Mouse (Mus musculus) kidney, postnatal 0 days (tissue): ENCODE measurements at regions not wholly inside any gene's neighbourhood (a gene's known extent, or its start where the extent isn't known, plus 50 kb on each side); places are given as distances from the start of the nearest gene placed in this dataset.

ENCODE experiments used
- ATAC-seq: fragments of 200-750 bp; cut with Nextera tagmentation; replicated peaks from 2 replicates; pipeline ENCODE4 v1.8.0; 2017; ENCODE audit warnings: low read depth, moderate number of reproducible peaks, moderate TSS enrichment, moderate library complexity; ENCODE audit not compliant: low FRiP score
- DNase-seq: peaks from one replicate; pipeline ENCODE4 v3.0.0-alpha.2; 2016; ENCODE audit warnings: low spot score
- H3K27ac ChIP-seq: fragments of 300-500 bp; sonication (generic); 2 replicates; pipeline ENCODE4 v1.5.1; 2014; ENCODE audit warnings: mild to moderate bottlenecking
- H3K27me3 ChIP-seq: fragments of 300-500 bp; sonication (generic); 2 replicates; pipeline ENCODE4 v1.6.1; 2014; ENCODE audit warnings: low read length, mixed read lengths; ENCODE audit not compliant: insufficient read depth
- H3K36me3 ChIP-seq: fragments of 300-500 bp; sonication (generic); 2 replicates; pipeline ENCODE4 v1.6.1; 2014; ENCODE audit warnings: low read length, mixed read lengths; ENCODE audit not compliant: insufficient read depth
- H3K4me1 ChIP-seq: fragments of 300-500 bp; sonication (generic); replicated peaks from 2 replicates; pipeline ENCODE4 v1.6.1; 2014; ENCODE audit warnings: antibody characterized with exemption, low read length, mixed read lengths; ENCODE audit not compliant: insufficient read depth
- H3K4me2 ChIP-seq: fragments of 300-500 bp; sonication (generic); 2 replicates; pipeline ENCODE4 v1.6.1; 2014; ENCODE audit warnings: mild to moderate bottlenecking, low read length, moderate library complexity, mixed read lengths
- H3K4me3 ChIP-seq: fragments of 300-500 bp; sonication (generic); replicated peaks from 2 replicates; pipeline ENCODE4 v1.5.1; 2014; ENCODE audit warnings: low read depth, low read length
- H3K9ac ChIP-seq: fragments of 300-500 bp; sonication (generic); 2 replicates; pipeline ENCODE4 v1.6.1; 2014; ENCODE audit warnings: low read depth, low read length
- H3K9me3 ChIP-seq: fragments of 300-500 bp; sonication (generic); replicated peaks from 2 replicates; pipeline ENCODE4 v1.6.1; 2016; ENCODE audit warnings: low read length, inconsistent platforms, mixed read lengths
- CTCF ChIP-seq: IDR thresholded peaks from 2 replicates; pipeline ENCODE4 v1.5.1; 2016; ENCODE audit warnings: antibody characterized with exemption, low read depth, mild to moderate bottlenecking, moderate library complexity
- WGBS: fragments of 180-500 bp; shearing (Covaris S2); extraction: QIAGEN DNeasy Blood & Tissue Kit; methylation state at CpG from one replicate; pipeline ENCODE4 v1.1.7; 2014; 5-methylcytosine and 5-hydroxymethylcytosine counted together

DNA sequence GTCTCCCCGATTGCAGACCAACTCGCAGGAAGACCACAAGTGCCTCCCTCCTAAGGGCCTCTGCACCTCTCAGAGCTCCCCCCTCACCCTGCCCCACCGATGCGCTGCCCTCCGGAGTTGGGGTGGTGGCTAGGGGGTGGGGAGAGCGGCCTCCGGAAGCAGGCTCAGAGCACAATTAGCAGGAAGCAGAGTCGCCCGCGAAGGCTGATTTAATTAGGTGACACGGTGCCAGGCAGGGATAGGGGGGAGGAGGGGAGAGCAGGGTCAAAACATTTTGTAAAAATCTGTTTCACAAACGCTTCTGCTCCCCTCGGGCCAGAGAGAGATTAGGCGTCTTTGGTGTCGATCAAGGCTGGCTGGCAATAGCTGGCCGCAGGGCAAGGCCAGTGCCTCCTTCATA lies 63.0 kb upstream of the Pax2 start:
- no peak; the same call in 1 of the 2 replicates for ATAC-seq
- Histone ChIP-seq H3K4me1 (0 out of 2 replicates have a peak, but pooled peaks cover 5% of the 10 kb centered on the region), H3K4me2 (peak overlapping the region; percentile 51), H3K9ac (no peak overlapping the region), H3K9me3 (no peaks in the 10 kb centered on the region), H3K36me3 (no peaks in the 10 kb centered on the region), H3K4me3 (peak overlapping the region; percentile 13; the same call in 1 of the 2 replicates), H3K27ac (no peak overlapping the region), H3K27me3 (peaks cover 13% of the 10 kb centered on the region; the same call in 1 of the 2 replicates)
- WGBS = 1% methylated on average over 16 of the region's 16 CpGs
- TF ChIP-seq CTCF = no peak
- DNase-seq = no peak

DNA sequence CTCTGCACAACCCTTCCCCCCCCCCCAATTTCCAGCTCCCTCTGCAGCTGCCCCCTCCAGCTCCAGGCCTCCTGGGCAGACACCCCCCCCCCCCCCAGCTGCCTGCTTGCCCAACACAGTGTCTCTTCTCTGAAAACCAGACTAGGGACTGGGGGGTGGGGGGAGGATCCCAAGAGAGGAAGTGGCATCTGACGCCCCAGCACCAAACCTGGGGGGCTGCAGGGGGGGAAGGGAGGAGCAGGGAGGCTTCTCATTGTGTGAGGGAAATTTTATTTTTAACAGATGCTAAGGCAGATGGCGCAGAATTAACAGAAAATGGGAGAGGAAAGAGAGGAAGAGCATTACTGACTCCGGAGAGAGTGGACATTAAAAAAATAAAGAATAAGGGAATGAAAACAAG lies 60.5 kb upstream of the Pax2 start:
- Histone ChIP-seq H3K9ac (no peak overlapping the region), H3K4me2 (no peak overlapping the region), H3K36me3 (no peaks in the 10 kb centered on the region), H3K9me3 (no peaks in the 10 kb centered on the region), H3K27me3 (peaks cover 22% of the 10 kb centered on the region; the same call in 1 of the 2 replicates), H3K27ac (no peak overlapping the region), H3K4me1 (0 out of 2 replicates have a peak, but pooled peaks cover 5% of the 10 kb centered on the region), H3K4me3 (no peak overlapping the region)
- WGBS = 28% methylated on average over 3 of the region's 3 CpGs
- no peak for TF ChIP-seq CTCF
- DNase-seq (no peak), ATAC-seq (no peak)

- Histone ChIP-seq H3K9ac (no peak overlapping the region), H3K27ac (no peak overlapping the region), H3K4me3 (no peak overlapping the region), H3K4me1 (0 out of 2 replicates have a peak, but pooled peaks cover 5% of the 10 kb centered on the region), H3K4me2 (no peak overlapping the region), H3K27me3 (peaks cover 22% of the 10 kb centered on the region; the same call in 1 of the 2 replicates), H3K9me3 (no peaks in the 10 kb centered on the region), H3K36me3 (no peaks in the 10 kb centered on the region)
- no peak for ATAC-seq
- WGBS = 10% methylated on average over 8 of the region's 8 CpGs
- TF ChIP-seq CTCF = no peak
- no peak for DNase-seq
Observed at GRCm38 (mm10) chr19:44696059-44696712, 59.7 kb upstream of the Pax2 start.

- TF ChIP-seq CTCF = no peak
- DNase-seq (no peak), ATAC-seq (no peak)
- no peak overlapping the region for H3K4me2 ChIP-seq
- peaks cover 22% of the 10 kb centered on the region; the same call in 1 of the 2 replicates for H3K27me3 ChIP-seq
- WGBS = 36% methylated on average over 9 of the region's 9 CpGs
- H3K4me1 ChIP-seq = 0 out of 2 replicates have a peak, but pooled peaks cover 5% of the 10 kb centered on the region
- no peak overlapping the region for H3K9ac ChIP-seq
- no peak overlapping the region for H3K27ac ChIP-seq
- no peaks in the 10 kb centered on the region for H3K9me3 ChIP-seq
- no peak overlapping the region for H3K4me3 ChIP-seq
- no peaks in the 10 kb centered on the region for H3K36me3 ChIP-seq
Observed at GRCm38 (mm10) chr19:44696773-44697172, 59.1 kb upstream of the Pax2 start.

DNA sequence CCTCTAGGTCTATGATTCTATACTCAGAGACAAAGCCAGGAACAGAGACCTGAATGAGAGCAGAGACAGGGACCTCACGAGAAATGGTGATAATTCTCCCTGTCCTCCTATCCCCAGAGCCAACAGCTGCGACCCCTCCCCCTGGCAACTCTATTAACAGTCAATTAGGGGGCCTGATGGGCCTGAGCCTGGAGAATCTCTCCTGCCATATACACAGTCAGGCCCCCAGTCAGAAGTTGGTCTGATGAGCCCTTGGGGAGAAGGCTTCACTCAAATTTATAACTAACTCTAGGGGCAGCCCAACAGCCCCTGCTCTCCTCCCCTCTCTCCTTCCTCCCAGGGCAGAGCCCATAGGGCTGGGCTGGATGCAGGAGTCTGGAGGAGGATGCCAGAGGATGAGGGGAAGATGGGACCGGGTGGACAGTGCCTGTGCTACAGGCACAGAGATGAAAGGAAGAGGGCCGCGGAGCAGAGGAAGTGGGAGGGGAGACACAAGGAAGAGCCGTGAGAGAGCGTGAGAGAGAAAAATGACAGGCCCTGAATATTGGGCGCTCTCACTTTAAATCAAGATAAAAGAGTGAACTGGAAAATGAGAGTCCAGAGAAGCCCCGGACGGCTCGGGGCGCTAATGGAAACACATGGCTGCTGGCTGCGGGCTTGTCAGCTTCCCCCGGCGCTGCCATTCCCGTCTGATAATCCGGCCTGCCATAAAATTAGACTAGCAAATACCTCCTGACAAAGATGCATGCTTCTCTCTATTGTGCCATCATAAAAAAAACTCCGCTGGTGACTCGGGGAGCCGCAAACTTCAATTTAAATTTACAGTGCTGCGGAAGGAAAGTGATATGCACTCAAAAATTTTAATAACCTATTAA lies 57.2 kb upstream of the Pax2 start:
- 12% methylated on average over 21 of the region's 21 CpGs for WGBS
- Histone ChIP-seq H3K27ac (no peak overlapping the region), H3K4me3 (no peak overlapping the region), H3K9me3 (no peaks in the 10 kb centered on the region), H3K4me2 (no peak overlapping the region), H3K36me3 (no peaks in the 10 kb centered on the region), H3K9ac (no peak overlapping the region), H3K4me1 (no peaks in the 10 kb centered on the region), H3K27me3 (peaks cover 19% of the 10 kb centered on the region; the same call in 1 of the 2 replicates)
- ATAC-seq (no peak), DNase-seq (no peak)
- no peak for TF ChIP-seq CTCF
